Mouse (Mus musculus): ENCODE results near the gene Trim16. TPM values are rescaled to one million over a fixed set of nuclear protein-coding genes. Genes with fewer than 3 reads are reported as not detected.

Trim16 gene
- polyA plus RNA-seq, 1 experiment from 2014 or later: 16.4 TPM

- Histone ChIP-seq H3K4me3 (replicated peaks; ENCODE audit: low read depth, low read length) (no peak overlapping the region), H3K9ac (ENCODE audit: low read depth, low read length) (no peak overlapping the region), H3K9me3 (replicated peaks; ENCODE audit: low read length) (no peaks in the 10 kb centered on the region), H3K27me3 (ENCODE audit: insufficient read depth, low read length) (no peaks in the 10 kb centered on the region), H3K36me3 (ENCODE audit: insufficient read depth, low read length) (no peaks in the 10 kb centered on the region), H3K4me2 (ENCODE audit: low read length) (no peak overlapping the region), H3K27ac (no peak overlapping the region), H3K4me1 (replicated peaks; ENCODE audit: insufficient read depth, low read length) (peaks cover 19% of the 10 kb centered on the region; the same call in 1 of the 2 replicates)
- WGBS: 72% methylated on average over 8 of the region's 8 CpGs
- ATAC-seq (replicated peaks; ENCODE audit: low FRiP score, low read depth): no peak
- DNase-seq (ENCODE audit: low spot score): no peak
- no peak for TF ChIP-seq CTCF (IDR thresholded peaks at IDR 0.05; ENCODE audit: low read depth)
Observed at GRCm38 (mm10) chr11:62819059-62819686, 858 bp upstream of the Trim16 start.

- 6% methylated on average over 16 of the region's 16 CpGs for WGBS
- Histone ChIP-seq H3K4me1 (replicated peaks; ENCODE audit: insufficient read depth, low read length) (peaks cover 24% of the 10 kb centered on the region), H3K9me3 (replicated peaks; ENCODE audit: low read length) (no peaks in the 10 kb centered on the region), H3K9ac (ENCODE audit: low read depth, low read length) (peak overlapping the region; percentile 53), H3K27ac (peak overlapping the region; percentile 85), H3K36me3 (ENCODE audit: insufficient read depth, low read length) (no peaks in the 10 kb centered on the region), H3K4me2 (ENCODE audit: low read length) (peak overlapping the region; percentile 72), H3K27me3 (ENCODE audit: insufficient read depth, low read length) (no peaks in the 10 kb centered on the region), H3K4me3 (replicated peaks; ENCODE audit: low read depth, low read length) (peak overlapping the region; percentile 50)
- DNase-seq (ENCODE audit: low spot score) (peak; percentile 68), ATAC-seq (replicated peaks; ENCODE audit: low FRiP score, low read depth) (peak; percentile 52)
- no peak for TF ChIP-seq CTCF (IDR thresholded peaks at IDR 0.05; ENCODE audit: low read depth)
Observed at GRCm38 (mm10) chr11:62820661-62821437, 818 bp downstream of the Trim16 start.

GRCm38 (mm10) chr11:62821893-62822292 lies 1.9 kb downstream of the Trim16 start:
- H3K27me3 ChIP-seq (ENCODE audit: insufficient read depth, low read length): no peaks in the 10 kb centered on the region
- 48% methylated on average over 5 of the region's 5 CpGs for WGBS
- DNase-seq (ENCODE audit: low spot score): peak; percentile 46

GRCm38 (mm10) chr11:62824211-62824610 lies 4.2 kb downstream of the Trim16 start:
- no peak for TF ChIP-seq CTCF (IDR thresholded peaks at IDR 0.05; ENCODE audit: low read depth)
- 0 out of 2 replicates have a peak, but pooled peaks cover 3% of the 10 kb centered on the region for H3K36me3 ChIP-seq (ENCODE audit: insufficient read depth, low read length)
- no peaks in the 10 kb centered on the region for H3K9me3 ChIP-seq (replicated peaks; ENCODE audit: low read length)
- ATAC-seq (replicated peaks; ENCODE audit: low FRiP score, low read depth): no peak
- DNase-seq (ENCODE audit: low spot score): no peak
- no peak overlapping the region for H3K4me3 ChIP-seq (replicated peaks; ENCODE audit: low read depth, low read length)
- WGBS: 46% methylated on average over 7 of the region's 7 CpGs
- H3K4me2 ChIP-seq (ENCODE audit: low read length): no peak overlapping the region
- no peaks in the 10 kb centered on the region for H3K27me3 ChIP-seq (ENCODE audit: insufficient read depth, low read length)
- H3K27ac ChIP-seq: no peak overlapping the region
- H3K4me1 ChIP-seq (replicated peaks; ENCODE audit: insufficient read depth, low read length): peaks cover 30% of the 10 kb centered on the region
- no peak overlapping the region for H3K9ac ChIP-seq (ENCODE audit: low read depth, low read length)

More at GRCm38 (mm10) chr11:62821893-62822292, 1.9 kb downstream of the Trim16 start:
- H3K4me3 ChIP-seq (replicated peaks; ENCODE audit: low read depth, low read length): peak overlapping the region; percentile 50
- H3K4me1 ChIP-seq (replicated peaks; ENCODE audit: insufficient read depth, low read length): peaks cover 34% of the 10 kb centered on the region
- H3K4me2 ChIP-seq (ENCODE audit: low read length): peak overlapping the region; percentile 72
- no peaks in the 10 kb centered on the region for H3K36me3 ChIP-seq (ENCODE audit: insufficient read depth, low read length)
- TF ChIP-seq CTCF (IDR thresholded peaks at IDR 0.05; ENCODE audit: low read depth): no peak
- peak overlapping the region; percentile 47 for H3K27ac ChIP-seq
- H3K9ac ChIP-seq (ENCODE audit: low read depth, low read length): no peak overlapping the region
- ATAC-seq (replicated peaks; ENCODE audit: low FRiP score, low read depth): no peak
- H3K9me3 ChIP-seq (replicated peaks; ENCODE audit: low read length): no peaks in the 10 kb centered on the region

- H3K27me3 ChIP-seq (ENCODE audit: insufficient read depth, low read length): no peaks in the 10 kb centered on the region
- H3K9me3 ChIP-seq (replicated peaks; ENCODE audit: low read length): no peaks in the 10 kb centered on the region
- H3K4me2 ChIP-seq (ENCODE audit: low read length): no peak overlapping the region
- DNase-seq (ENCODE audit: low spot score) (no peak), ATAC-seq (replicated peaks; ENCODE audit: low FRiP score, low read depth) (peak; percentile 23; the same call in 1 of the 2 replicates)
- no peak overlapping the region for H3K4me3 ChIP-seq (replicated peaks; ENCODE audit: low read depth, low read length)
- WGBS: 58% methylated on average over 9 of the region's 9 CpGs
- TF ChIP-seq CTCF (IDR thresholded peaks at IDR 0.05; ENCODE audit: low read depth): no peak
- peaks cover 22% of the 10 kb centered on the region for H3K4me1 ChIP-seq (replicated peaks; ENCODE audit: insufficient read depth, low read length)
- H3K9ac ChIP-seq (ENCODE audit: low read depth, low read length): no peak overlapping the region
- H3K27ac ChIP-seq: peak overlapping the region; percentile 60
- H3K36me3 ChIP-seq (ENCODE audit: insufficient read depth, low read length): 0 out of 2 replicates have a peak, but pooled peaks cover 4% of the 10 kb centered on the region
Observed at GRCm38 (mm10) chr11:62825222-62826105, 5.4 kb downstream of the Trim16 start.
